Mouse (Mus musculus) midbrain, postnatal 0 days (tissue): Measurements from ENCODE around the gene Sptb. TPM values are rescaled to one million over a fixed set of nuclear protein-coding genes. Genes with fewer than 3 reads are reported as not detected.

Experiments used
- ATAC-seq: fragments of 200-750 bp; cut with Nextera tagmentation; 2 replicates; pipeline ENCODE4 v1.8.0; 2017; ENCODE audit warnings: moderate number of reproducible peaks, mild to moderate bottlenecking, moderate TSS enrichment, moderate library complexity; ENCODE audit not compliant: low FRiP score
- DNase-seq: peaks from one replicate; pipeline ENCODE4 v3.0.0-alpha.2; 2015; ENCODE audit warnings: low spot score
- H3K27ac ChIP-seq: fragments of 300-500 bp; sonication (generic); 2 replicates; pipeline ENCODE4 v1.5.1; 2014; ENCODE audit warnings: low read depth, mild to moderate bottlenecking, low read length, mixed read lengths
- H3K27me3 ChIP-seq: fragments of 300-500 bp; sonication (generic); 2 replicates; pipeline ENCODE4 v1.6.1; 2014; ENCODE audit warnings: low read length, control low read depth, mixed read lengths; ENCODE audit not compliant: insufficient read depth
- H3K36me3 ChIP-seq: fragments of 300-500 bp; sonication (generic); 2 replicates; pipeline ENCODE4 v1.6.1; 2014; ENCODE audit warnings: low read length, control low read depth, mixed read lengths; ENCODE audit not compliant: insufficient read depth
- H3K4me1 ChIP-seq: fragments of 300-500 bp; sonication (generic); 2 replicates; pipeline ENCODE4 v1.6.1; 2014; ENCODE audit warnings: mild to moderate bottlenecking, control low read depth, antibody characterized with exemption, low read length, mixed read lengths; ENCODE audit not compliant: insufficient read depth
- H3K4me2 ChIP-seq: fragments of 300-500 bp; sonication (generic); 2 replicates; pipeline ENCODE4 v1.6.1; 2014; ENCODE audit warnings: low read depth, mild to moderate bottlenecking, low read length, mixed read lengths; ENCODE audit not compliant: poor library complexity, severe bottlenecking
- H3K4me3 ChIP-seq: fragments of 300-500 bp; sonication (generic); 2 replicates; pipeline ENCODE4 v1.5.1; 2014; ENCODE audit warnings: low read depth, mild to moderate bottlenecking, low read length, moderate library complexity
- H3K9ac ChIP-seq: fragments of 300-500 bp; sonication (generic); replicated peaks from 2 replicates; pipeline ENCODE4 v1.6.1; 2014; ENCODE audit warnings: mild to moderate bottlenecking, low read length, moderate library complexity, mixed read lengths; ENCODE audit not compliant: poor library complexity, severe bottlenecking
- H3K9me3 ChIP-seq: fragments of 300-500 bp; sonication (generic); 2 replicates; pipeline ENCODE4 v1.6.1; 2016; ENCODE audit warnings: low read length, control low read depth
- CTCF ChIP-seq: IDR thresholded peaks from 2 replicates; pipeline ENCODE4 v1.5.1; 2016; ENCODE audit warnings: antibody characterized with exemption, mild to moderate bottlenecking
- WGBS: fragments of 180-500 bp; shearing (Covaris S2); extraction: QIAGEN DNeasy Blood & Tissue Kit; methylation state at CpG from one replicate; pipeline ENCODE4 v1.1.7; 2014; 5-methylcytosine and 5-hydroxymethylcytosine counted together
- microRNA-seq: library from miRNA; unstranded; fragments of <30 nt; microRNA quantifications from one replicate; pipeline ENCODE4, GENCODE M21; 2016; ENCODE audit warnings: borderline number of aligned reads
- polyA plus RNA-seq: library from polyadenylated mRNA; unstranded; fragments of >200 nt; fragmentation: Nextera tagmentation; extraction: Ambion mirVana; gene quantifications from 2 replicates; pipeline ENCODE4 v1.2.1, GENCODE M21; 2015
- total RNA-seq: library from RNA; depleted of rRNA; stranded (reverse); fragments of >200 nt; gene quantifications from 2 replicates; pipeline ENCODE4 v1.2.3, GENCODE M21; 2014; rRNA removed

The Sptb gene
- total and polyA plus RNA-seq, 2 experiments from 2014 or later, result 4.8 to 32.8 TPM

GRCm38 (mm10) chr12:76533377-76534222, 176.7 kb downstream of the Sptb start:
- peak; percentile 40 for DNase-seq
- peak; percentile 49 for ATAC-seq
- peak overlapping the region; percentile 44 for H3K9ac ChIP-seq
- peaks cover 40% of the 10 kb centered on the region for H3K27me3 ChIP-seq
- TF ChIP-seq CTCF, result no peak
- under 1% methylated on average over 52 of the region's 74 CpGs for WGBS
- peak overlapping the region; percentile 58 for H3K4me3 ChIP-seq
- H3K27ac ChIP-seq, result no peak overlapping the region
- H3K4me1 ChIP-seq, result peaks cover 4% of the 10 kb centered on the region; the same call in 1 of the 2 replicates
- no peaks in the 10 kb centered on the region for H3K9me3 ChIP-seq
- H3K4me2 ChIP-seq, result peak overlapping the region; percentile 98
- H3K36me3 ChIP-seq, result no peaks in the 10 kb centered on the region

- H3K4me3 ChIP-seq, result peak overlapping the region; percentile 58
- ATAC-seq, result no peak
- H3K4me1 ChIP-seq, result peaks cover 4% of the 10 kb centered on the region; the same call in 1 of the 2 replicates
- no peak for TF ChIP-seq CTCF
- no peak for DNase-seq
- H3K36me3 ChIP-seq, result no peaks in the 10 kb centered on the region
- H3K4me2 ChIP-seq, result peak overlapping the region; percentile 98
- peak overlapping the region; percentile 44 for H3K9ac ChIP-seq
- WGBS, result 1% methylated on average over 31 of the region's 31 CpGs
- H3K9me3 ChIP-seq, result no peaks in the 10 kb centered on the region
- peaks cover 40% of the 10 kb centered on the region for H3K27me3 ChIP-seq
- no peak overlapping the region for H3K27ac ChIP-seq
Observed at GRCm38 (mm10) chr12:76532926-76533376, 177.4 kb downstream of the Sptb start.

GRCm38 (mm10) chr12:76531986-76532925, 178.1 kb downstream of the Sptb start:
- Histone ChIP-seq H3K4me2 (peak overlapping the region; percentile 98), H3K4me3 (peak overlapping the region; percentile 58; the same call in 1 of the 2 replicates), H3K27ac (no peak overlapping the region), H3K4me1 (peaks cover 4% of the 10 kb centered on the region; the same call in 1 of the 2 replicates), H3K27me3 (peaks cover 40% of the 10 kb centered on the region), H3K36me3 (no peaks in the 10 kb centered on the region), H3K9me3 (no peaks in the 10 kb centered on the region), H3K9ac (no peak overlapping the region)
- no peak for ATAC-seq
- no peak for TF ChIP-seq CTCF
- 4% methylated on average over 19 of the region's 19 CpGs for WGBS
- no peak for DNase-seq

- H3K4me1 ChIP-seq, result peaks cover 4% of the 10 kb centered on the region; the same call in 1 of the 2 replicates
- H3K9ac ChIP-seq, result no peak within 1 kb of the TSS
- no peak within 1 kb of the TSS for H3K4me3 ChIP-seq
- H3K9me3 ChIP-seq, result no peaks in the 10 kb centered on the region
- DNase-seq (no peak), ATAC-seq (no peak)
- WGBS, result 40% methylated on average over 6 of the region's 6 CpGs
- no peak within 1 kb of the TSS for H3K4me2 ChIP-seq
- no peaks in the 10 kb centered on the region for H3K36me3 ChIP-seq
- peaks cover 38% of the 10 kb centered on the region for H3K27me3 ChIP-seq
- no peak for TF ChIP-seq CTCF
- no peak within 1 kb of the TSS for H3K27ac ChIP-seq
Observed at GRCm38 (mm10) chr12:76530580-76531139, 179.7 kb downstream of the Sptb start, which contains the start of gene Plekhg3. Plekhg3 (plus strand) TSS chr12:76530891.

Small RNAs within 50 kb of the gene (microRNA-seq; reads per million reads assigned to microRNA genes)
- gene Mir5135, result not detected

Other genes with a start within 250 kb of the Sptb start
- gene Plekhg3, start 179.7 kb downstream of the Sptb start, total RNA-seq, result 6.2 and 8.4 TPM in 2 replicates
- 0.71 and 1.2 TPM in 2 replicates for gene Plekhg3, start 179.7 kb downstream of the Sptb start, polyA plus RNA-seq
- 60.3 and 66.9 TPM in 2 replicates for gene Churc1, start 55.0 kb upstream of the Sptb start, total RNA-seq
- 120 and 124 TPM in 2 replicates for gene Churc1, start 55.0 kb upstream of the Sptb start, polyA plus RNA-seq
- 33.3 and 34.3 TPM in 2 replicates for gene Fntb, start 55.0 kb upstream of the Sptb start, total RNA-seq
- gene Fntb, start 55.0 kb upstream of the Sptb start, polyA plus RNA-seq, result 36.6 and 37.8 TPM in 2 replicates
- gene Gpx2, start 85.0 kb upstream of the Sptb start, total RNA-seq, result 0.33 TPM in 1 of 2 replicates, not detected in the other
- 0.21 TPM in 1 of 2 replicates, not detected in the other for gene Gpx2, start 85.0 kb upstream of the Sptb start, polyA plus RNA-seq
- 91.1 and 122 TPM in 2 replicates for gene Rab15, start 112.4 kb upstream of the Sptb start, total RNA-seq
- gene Rab15, start 112.4 kb upstream of the Sptb start, polyA plus RNA-seq, result 57.2 and 58.9 TPM in 2 replicates